Mouse (Mus musculus): ENCODE results near the gene Cdk6. TPM values are rescaled to one million over a fixed set of nuclear protein-coding genes. Genes with fewer than 3 reads are reported as not detected.

Gene Cdk6
- total and polyA plus RNA-seq, 3 experiments, result 79.0 to 318 (median 197) TPM

- peaks cover 23 to 26% of the 10 kb centered on the region in 2 experiments for H3K4me1 ChIP-seq (ENCODE audit: control insufficient read depth in 1 of 2, insufficient read depth in 2 of 2, low read length in 2 of 2)
- H3K9me3 ChIP-seq (replicated peaks; ENCODE audit: insufficient read depth, low read length), result no peaks in the 10 kb centered on the region
- H3K9ac ChIP-seq (ENCODE audit: control insufficient read depth, low read depth, low read length, poor library complexity, severe bottlenecking), result no peak overlapping the region
- H3K27me3 ChIP-seq (ENCODE audit: control insufficient read depth in 1 of 2, insufficient read depth in 2 of 2, low read length in 2 of 2), result no peaks in the 10 kb centered on the region
- peaks cover 18% of the 10 kb centered on the region; the same call in 1 of the 2 replicates for H3K79me2 ChIP-seq (ENCODE audit: control insufficient read depth, insufficient read depth, low read length, poor library complexity)
- peak overlapping the region in 1 of 2 experiments; percentile 1; a peak in 1 of 4 replicates for H3K4me3 ChIP-seq (ENCODE audit: control insufficient read depth in 1 of 2, insufficient read depth in 1 of 2, low read depth in 2 of 2, low read length in 2 of 2)
- TF ChIP-seq RAD21 (IDR thresholded peaks at IDR 0.05; ENCODE audit: low read depth, low read length) (no peak), NRF1 (IDR thresholded peaks at IDR 0.05; ENCODE audit: insufficient read depth, low read depth, low read length, poor library complexity, severe bottlenecking) (no peak), MXI1 (IDR thresholded peaks at IDR 0.05; ENCODE audit: low read depth, low read length) (no peak), ZC3H11A (IDR thresholded peaks at IDR 0.05; ENCODE audit: low read depth, low read length) (no peak), ZMIZ1 (IDR thresholded peaks at IDR 0.05; ENCODE audit: low read depth, low read length) (0 out of 2 replicates have a peak, but pooled peaks have one; percentile 36), RCOR1 (IDR thresholded peaks at IDR 0.05; ENCODE audit: low read depth, low read length) (no peak)
- H3K36me3 ChIP-seq (ENCODE audit: control insufficient read depth in 1 of 2, insufficient read depth in 2 of 2, low read length in 2 of 2), result peaks cover 42 to 44% of the 10 kb centered on the region in 2 experiments
- H3K27ac ChIP-seq (ENCODE audit: control insufficient read depth, low read depth, low read length), result peak overlapping the region; percentile 12; the same call in 1 of the 2 replicates
- peak; percentile 52 for DNase-seq (ENCODE audit: low read depth, low spot score)
These were observed 137.9 kb downstream of the Cdk6 start for GRCm38 (mm10) chr5:3479016-3479795.

GRCm38 (mm10) chr5:3480637-3481395, 139.5 kb downstream of the Cdk6 start:
- no peaks in the 10 kb centered on the region for H3K27me3 ChIP-seq (ENCODE audit: control insufficient read depth in 1 of 2, insufficient read depth in 2 of 2, low read length in 2 of 2)
- peaks cover 40 to 43% of the 10 kb centered on the region in 2 experiments for H3K36me3 ChIP-seq (ENCODE audit: control insufficient read depth in 1 of 2, insufficient read depth in 2 of 2, low read length in 2 of 2)
- DNase-seq (ENCODE audit: low read depth, low spot score), result peak; percentile 44
- peaks cover 18% of the 10 kb centered on the region; the same call in 1 of the 2 replicates for H3K79me2 ChIP-seq (ENCODE audit: control insufficient read depth, insufficient read depth, low read length, poor library complexity)
- H3K9ac ChIP-seq (ENCODE audit: control insufficient read depth, low read depth, low read length, poor library complexity, severe bottlenecking), result no peak overlapping the region; the same call in 1 of the 2 replicates
- TF ChIP-seq NELFE (IDR thresholded peaks at IDR 0.05; ENCODE audit: low read depth, low read length) (peak; percentile 33), TCF12 (IDR thresholded peaks at IDR 0.05; ENCODE audit: low read depth, low read length) (no peak), SMC3 (IDR thresholded peaks at IDR 0.05; ENCODE audit: low read depth, low read length) (peak; percentile 2; the same call in 1 of the 2 replicates), GABPA (IDR thresholded peaks at IDR 0.05; ENCODE audit: low read depth, low read length) (no peak)
- peak overlapping the region in 1 of 2 experiments; percentile 32; a peak in 2 of 4 replicates for H3K4me3 ChIP-seq (ENCODE audit: control insufficient read depth in 1 of 2, insufficient read depth in 1 of 2, low read depth in 2 of 2, low read length in 2 of 2)
- peaks cover 26% of the 10 kb centered on the region in 2 experiments for H3K4me1 ChIP-seq (ENCODE audit: control insufficient read depth in 1 of 2, insufficient read depth in 2 of 2, low read length in 2 of 2)
- no peaks in the 10 kb centered on the region for H3K9me3 ChIP-seq (replicated peaks; ENCODE audit: insufficient read depth, low read length)
- H3K27ac ChIP-seq (ENCODE audit: control insufficient read depth, low read depth, low read length), result peak overlapping the region; percentile 84; the same call in 1 of the 2 replicates

- peaks cover 23% of the 10 kb centered on the region; the same call in 1 of the 2 replicates for H3K79me2 ChIP-seq (ENCODE audit: control insufficient read depth, insufficient read depth, low read length, poor library complexity)
- H3K9me3 ChIP-seq (replicated peaks; ENCODE audit: insufficient read depth, low read length), result no peaks in the 10 kb centered on the region
- peak overlapping the region in 1 of 2 experiments; percentile 32; a peak in 3 of 4 replicates for H3K4me3 ChIP-seq (ENCODE audit: control insufficient read depth in 1 of 2, insufficient read depth in 1 of 2, low read depth in 2 of 2, low read length in 2 of 2)
- peaks cover 26% of the 10 kb centered on the region in 2 experiments for H3K4me1 ChIP-seq (ENCODE audit: control insufficient read depth in 1 of 2, insufficient read depth in 2 of 2, low read length in 2 of 2)
- H3K27me3 ChIP-seq (ENCODE audit: control insufficient read depth in 1 of 2, insufficient read depth in 2 of 2, low read length in 2 of 2), result no peaks in the 10 kb centered on the region
- peak overlapping the region; percentile 40 for H3K9ac ChIP-seq (ENCODE audit: control insufficient read depth, low read depth, low read length, poor library complexity, severe bottlenecking)
- H3K27ac ChIP-seq (ENCODE audit: control insufficient read depth, low read depth, low read length), result peak overlapping the region; percentile 84
- peaks cover 36 to 44% of the 10 kb centered on the region in 2 experiments for H3K36me3 ChIP-seq (ENCODE audit: control insufficient read depth in 1 of 2, insufficient read depth in 2 of 2, low read length in 2 of 2)
- DNase-seq (ENCODE audit: low read depth, low spot score), result peak; percentile 57
- TF ChIP-seq RCOR1 (IDR thresholded peaks at IDR 0.05; ENCODE audit: low read depth, low read length), result peak; percentile 28; the same call in 1 of the 2 replicates
- TF ChIP-seq POLR2AphosphoS2 (IDR thresholded peaks at IDR 0.05; ENCODE audit: low read length), result peak; percentile 82
- 0 out of 2 replicates have a peak, but pooled peaks have one; percentile 18 for TF ChIP-seq HCFC1 (IDR thresholded peaks at IDR 0.05; ENCODE audit: low read depth, low read length)
- TF ChIP-seq CHD2 (IDR thresholded peaks at IDR 0.05; ENCODE audit: low read length), result no peak
- TF ChIP-seq TBP (IDR thresholded peaks at IDR 0.05; ENCODE audit: low read depth, low read length), result peak; percentile 58; the same call in 1 of the 2 replicates
- peak; percentile 76; the same call in 1 of the 2 replicates for TF ChIP-seq SIN3A (IDR thresholded peaks at IDR 0.05; ENCODE audit: low read length)
- 0 out of 2 replicates have a peak, but pooled peaks have one; percentile 54 for TF ChIP-seq MYC (IDR thresholded peaks at IDR 0.05; ENCODE audit: low read depth, low read length)
- TF ChIP-seq GATA1 (IDR thresholded peaks at IDR 0.05; ENCODE audit: low read depth, low read length), result peak; percentile 75
- TF ChIP-seq JUND (IDR thresholded peaks at IDR 0.05; ENCODE audit: low read depth, low read length), result no peak
- TF ChIP-seq CHD1 (IDR thresholded peaks at IDR 0.05; ENCODE audit: low read depth, low read length), result no peak; the same call in 1 of the 2 replicates
- TF ChIP-seq MAZ (IDR thresholded peaks at IDR 0.05; ENCODE audit: low read depth, low read length), result no peak
- TF ChIP-seq SMC3 (IDR thresholded peaks at IDR 0.05; ENCODE audit: low read depth, low read length), result no peak
- peak; percentile 33; the same call in 1 of the 2 replicates for TF ChIP-seq NELFE (IDR thresholded peaks at IDR 0.05; ENCODE audit: low read depth, low read length)
- peak; percentile 56 to 71; a peak in 3 of 4 replicates for TF ChIP-seq EP300 (IDR thresholded peaks at IDR 0.05; ENCODE audit: low read depth in 1 of 2, low read length in 2 of 2)
- TF ChIP-seq ZMIZ1 (IDR thresholded peaks at IDR 0.05; ENCODE audit: low read depth, low read length), result no peak
- 0 out of 2 replicates have a peak, but pooled peaks have one; percentile 30 for TF ChIP-seq TCF12 (IDR thresholded peaks at IDR 0.05; ENCODE audit: low read depth, low read length)
These were observed 141.2 kb downstream of the Cdk6 start for GRCm38 (mm10) chr5:3482474-3482873.
